Mouse (Mus musculus) stomach, embryonic 15.5 days (tissue): ENCODE measurements around the gene Mamld1. TPM values are rescaled to one million over a fixed set of nuclear protein-coding genes. Genes with fewer than 3 reads are reported as not detected.
"Not testable (repeated sequence)": the region's sequence is repeated elsewhere in the genome, so short reads cannot be mapped to it uniquely, and the experiment has no call there.

Experiments
- ATAC-seq: fragments of 200-750 bp; cut with Nextera tagmentation; 2 replicates; pipeline ENCODE4 v1.8.0; 2017; ENCODE audit warnings: low read depth, moderate number of reproducible peaks, moderate TSS enrichment; ENCODE audit not compliant: insufficient read depth, low FRiP score
- H3K27ac ChIP-seq: fragments of 300-500 bp; sonication (generic); 2 replicates; pipeline ENCODE4 v1.5.1; 2015; ENCODE audit warnings: mild to moderate bottlenecking, inconsistent platforms
- H3K27me3 ChIP-seq: fragments of 300-500 bp; sonication (generic); replicated peaks from 2 replicates; pipeline ENCODE4 v1.6.1; 2015; ENCODE audit warnings: inconsistent platforms
- H3K36me3 ChIP-seq: fragments of 300-500 bp; sonication (generic); 2 replicates; pipeline ENCODE4 v1.6.1; 2015; ENCODE audit warnings: inconsistent platforms
- H3K4me1 ChIP-seq: fragments of 300-500 bp; sonication (generic); 2 replicates; pipeline ENCODE4 v1.6.1; 2015; ENCODE audit warnings: inconsistent platforms
- H3K4me2 ChIP-seq: fragments of 300-500 bp; sonication (generic); 2 replicates; pipeline ENCODE4 v1.6.1; 2015; ENCODE audit warnings: mild to moderate bottlenecking, inconsistent platforms
- H3K4me3 ChIP-seq: fragments of 300-500 bp; sonication (generic); replicated peaks from 2 replicates; pipeline ENCODE4 v1.5.1; 2015; ENCODE audit warnings: inconsistent platforms
- H3K9ac ChIP-seq: fragments of 300-500 bp; sonication (generic); 2 replicates; pipeline ENCODE4 v1.6.1; 2015; ENCODE audit warnings: inconsistent platforms
- H3K9me3 ChIP-seq: fragments of 300-500 bp; sonication (generic); 2 replicates; pipeline ENCODE4 v1.6.1; 2016; ENCODE audit warnings: inconsistent platforms
- WGBS: fragments of 180-500 bp; shearing (Covaris S2); methylation state at CpG from one replicate; pipeline ENCODE4 v1.1.7; 2015; 5-methylcytosine and 5-hydroxymethylcytosine counted together
- polyA plus RNA-seq: library from polyadenylated mRNA; unstranded; fragments of >200 nt; fragmentation: Nextera tagmentation; extraction: Ambion mirVana; gene quantifications from 2 replicates; pipeline ENCODE4 v1.2.1, GENCODE M21; 2015

Gene Mamld1
- polyA plus RNA-seq, result 2.4 and 3.0 TPM in 2 replicates

- WGBS, result 27% methylated on average over 50 of the region's 50 CpGs
- H3K9ac ChIP-seq, result peak within 1 kb of the TSS; percentile 29; the same call in 1 of the 2 replicates
- no peaks in the 10 kb centered on the region for H3K36me3 ChIP-seq
- ATAC-seq, result peak; percentile 45; the same call in 1 of the 2 replicates
- peaks cover 11% of the 10 kb centered on the region; the same call in 1 of the 2 replicates for H3K27me3 ChIP-seq
- no peaks in the 10 kb centered on the region for H3K4me1 ChIP-seq
- H3K4me3 ChIP-seq, result peak within 1 kb of the TSS; percentile 52
- H3K27ac ChIP-seq, result no peak within 1 kb of the TSS
- H3K9me3 ChIP-seq, result no peaks in the 10 kb centered on the region
- H3K4me2 ChIP-seq, result peak within 1 kb of the TSS; percentile 69
Measured at GRCm38 (mm10) chrX:71049864-71050576, at the start of gene Mamld1. TSS of gene Mamld1 (plus strand) at chrX:71050256.

- no peak overlapping the region for H3K4me2 ChIP-seq
- no peak overlapping the region for H3K4me3 ChIP-seq
- H3K9me3 ChIP-seq, result no peaks in the 10 kb centered on the region
- no peaks in the 10 kb centered on the region for H3K27me3 ChIP-seq
- H3K4me1 ChIP-seq, result no peaks in the 10 kb centered on the region
- no peaks in the 10 kb centered on the region for H3K36me3 ChIP-seq
- H3K27ac ChIP-seq, result no peak overlapping the region
- no peak overlapping the region for H3K9ac ChIP-seq
- ATAC-seq, result no peak
Measured at GRCm38 (mm10) chrX:71024718-71025117, 25.3 kb upstream of the Mamld1 start.

DNA sequence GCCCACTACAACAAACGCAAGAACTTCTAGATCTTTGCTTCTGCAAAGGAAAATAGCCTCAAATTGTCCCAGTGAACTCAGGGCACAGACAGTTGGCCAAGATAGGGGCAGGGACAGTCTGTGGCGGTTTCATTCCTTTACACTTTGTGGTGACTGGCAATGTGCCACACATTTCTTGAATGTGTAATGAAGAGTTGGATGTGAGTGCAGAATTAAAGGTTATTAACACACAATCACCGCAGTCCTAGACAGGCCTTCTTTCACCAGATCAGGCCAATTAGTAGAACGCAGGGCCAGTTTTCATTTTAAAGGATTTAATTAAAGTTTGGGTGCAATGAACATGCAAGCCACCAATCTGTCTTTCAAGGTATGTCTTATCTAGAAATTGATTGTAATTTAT is 22.0 kb upstream of the Mamld1 start:
- Histone ChIP-seq H3K9ac (no peak overlapping the region), H3K27ac (no peak overlapping the region), H3K4me1 (no peaks in the 10 kb centered on the region), H3K9me3 (no peaks in the 10 kb centered on the region), H3K4me3 (no peak overlapping the region), H3K4me2 (no peak overlapping the region), H3K27me3 (no peaks in the 10 kb centered on the region), H3K36me3 (no peaks in the 10 kb centered on the region)
- 80% methylated on average over 4 of the region's 4 CpGs for WGBS
- no peak for ATAC-seq

- H3K4me2 ChIP-seq, ATAC-seq, H3K9ac ChIP-seq, H3K27me3 ChIP-seq, H3K4me1 ChIP-seq, H3K27ac ChIP-seq, H3K4me3 ChIP-seq, H3K9me3 ChIP-seq, H3K36me3 ChIP-seq: not testable (repeated sequence)
- 96% methylated on average over 1 of the region's 1 CpGs for WGBS
Measured at GRCm38 (mm10) chrX:71028976-71029375, 21.1 kb upstream of the Mamld1 start.

DNA sequence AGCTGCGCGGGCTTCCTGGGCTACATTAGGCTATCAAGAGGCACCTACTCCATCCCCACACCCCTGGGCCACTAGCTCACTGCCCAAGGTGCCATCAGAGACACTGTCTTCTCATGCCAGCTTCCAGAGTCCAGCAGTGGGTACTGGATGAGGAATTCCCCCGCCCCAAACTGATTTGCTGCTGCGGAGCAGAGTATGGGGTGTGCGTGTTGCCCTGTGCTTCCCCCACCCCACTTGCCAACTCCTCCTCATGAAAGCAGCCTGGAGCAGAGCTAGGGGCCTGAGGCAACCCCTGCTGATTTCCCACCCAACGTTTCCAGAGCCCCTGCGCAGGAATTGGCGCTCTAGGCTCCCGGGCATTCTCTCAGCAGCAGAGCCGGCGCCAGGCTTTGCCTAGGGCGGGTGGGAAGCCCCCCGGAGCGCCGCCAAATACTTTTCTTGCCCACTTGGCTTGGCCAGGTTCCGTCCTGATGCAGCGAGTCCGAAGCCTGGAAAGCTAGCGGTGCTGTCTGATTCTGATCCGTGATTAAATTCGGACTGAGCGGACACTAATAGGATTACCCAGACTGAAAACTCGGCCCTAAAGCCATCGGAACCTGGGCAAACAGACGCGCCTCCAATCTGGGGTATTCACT is 738 bp downstream of the Mamld1 start:
- Histone ChIP-seq H3K4me3 (peak overlapping the region; percentile 52), H3K9ac (peak overlapping the region; percentile 29; the same call in 1 of the 2 replicates), H3K4me1 (no peaks in the 10 kb centered on the region), H3K27me3 (peaks cover 11% of the 10 kb centered on the region; the same call in 1 of the 2 replicates), H3K9me3 (no peaks in the 10 kb centered on the region), H3K27ac (no peak overlapping the region), H3K36me3 (no peaks in the 10 kb centered on the region), H3K4me2 (peak overlapping the region; percentile 69)
- no peak for ATAC-seq
- WGBS, result 17% methylated on average over 26 of the region's 26 CpGs

- no peak overlapping the region for H3K27ac ChIP-seq
- H3K4me1 ChIP-seq, result no peaks in the 10 kb centered on the region
- peaks cover 11% of the 10 kb centered on the region; the same call in 1 of the 2 replicates for H3K27me3 ChIP-seq
- ATAC-seq, result peak; percentile 34; the same call in 1 of the 2 replicates
- H3K4me2 ChIP-seq, result peak overlapping the region; percentile 69
- H3K9me3 ChIP-seq, result no peaks in the 10 kb centered on the region
- no peak overlapping the region for H3K9ac ChIP-seq
- peak overlapping the region; percentile 52 for H3K4me3 ChIP-seq
- WGBS, result 23% methylated on average over 28 of the region's 30 CpGs
- no peaks in the 10 kb centered on the region for H3K36me3 ChIP-seq
Measured at GRCm38 (mm10) chrX:71051361-71052114, 1.5 kb downstream of the Mamld1 start.

- H3K9ac ChIP-seq, result no peak overlapping the region
Measured at GRCm38 (mm10) chrX:71052115-71052478, 2.0 kb downstream of the Mamld1 start.

DNA sequence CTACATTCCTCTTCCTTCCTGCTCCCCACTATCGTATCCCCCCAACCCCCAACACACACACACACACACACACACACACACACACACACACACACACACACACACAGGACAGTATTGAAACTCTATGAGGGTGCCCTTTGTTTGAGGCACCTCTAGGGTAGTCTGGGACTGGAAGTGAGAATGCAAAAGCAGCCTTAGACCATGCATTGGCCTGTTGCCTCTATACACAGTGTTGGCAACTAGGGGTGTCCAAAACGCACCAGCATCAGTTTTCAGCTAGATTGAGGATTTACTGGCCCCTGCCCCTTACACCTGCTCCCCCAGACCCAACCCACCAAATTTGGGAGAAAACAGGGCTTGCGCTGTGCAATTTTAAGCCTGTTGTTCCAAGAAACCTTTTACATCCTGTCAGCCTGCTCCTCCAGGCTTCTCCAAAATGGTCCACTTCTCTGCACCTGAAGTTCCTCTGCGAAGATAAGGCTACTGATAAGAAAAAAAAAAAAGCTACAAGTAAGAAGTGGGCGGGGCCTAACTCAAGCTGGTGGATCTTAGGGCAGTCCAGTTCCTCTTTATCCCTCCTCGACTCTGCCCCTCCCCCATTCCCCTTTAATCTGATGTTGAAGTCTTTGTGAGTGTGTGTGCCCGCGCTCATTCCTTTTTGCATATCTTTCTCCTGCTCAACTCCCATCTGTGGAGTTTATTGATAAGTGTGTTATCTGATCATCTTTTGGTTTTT is 2.6 kb downstream of the Mamld1 start:
- no peak for ATAC-seq
- peak overlapping the region; percentile 69 for H3K4me2 ChIP-seq
- WGBS, result 40% methylated on average over 7 of the region's 8 CpGs
- H3K4me3 ChIP-seq, result peak overlapping the region; percentile 52
- H3K27me3 ChIP-seq, result peaks cover 11% of the 10 kb centered on the region; the same call in 1 of the 2 replicates
- H3K36me3 ChIP-seq, result no peaks in the 10 kb centered on the region
- H3K9ac ChIP-seq, result no peak overlapping the region
- no peaks in the 10 kb centered on the region for H3K9me3 ChIP-seq
- no peak overlapping the region for H3K27ac ChIP-seq
- H3K4me1 ChIP-seq, result no peaks in the 10 kb centered on the region

More at GRCm38 (mm10) chrX:71052115-71052478, 2.0 kb downstream of the Mamld1 start:
- no peaks in the 10 kb centered on the region for H3K4me1 ChIP-seq
- H3K36me3 ChIP-seq, result no peaks in the 10 kb centered on the region
- no peaks in the 10 kb centered on the region for H3K9me3 ChIP-seq
- 17% methylated on average over 18 of the region's 19 CpGs for WGBS
- peaks cover 11% of the 10 kb centered on the region; the same call in 1 of the 2 replicates for H3K27me3 ChIP-seq
- no peak overlapping the region for H3K27ac ChIP-seq
- H3K4me2 ChIP-seq, result peak overlapping the region; percentile 69
- H3K4me3 ChIP-seq, result peak overlapping the region; percentile 52
- peak; percentile 45 for ATAC-seq

- no peaks in the 10 kb centered on the region for H3K4me1 ChIP-seq
- no peaks in the 10 kb centered on the region for H3K36me3 ChIP-seq
- no peak for ATAC-seq
- H3K9ac ChIP-seq, result no peak overlapping the region
- WGBS, result 51% methylated on average over 5 of the region's 5 CpGs
- no peaks in the 10 kb centered on the region for H3K9me3 ChIP-seq
- H3K4me2 ChIP-seq, result no peak overlapping the region
- no peak overlapping the region for H3K4me3 ChIP-seq
- H3K27me3 ChIP-seq, result peaks cover 11% of the 10 kb centered on the region; the same call in 1 of the 2 replicates
- H3K27ac ChIP-seq, result no peak overlapping the region
Measured at GRCm38 (mm10) chrX:71053246-71053645, 3.2 kb downstream of the Mamld1 start.

DNA sequence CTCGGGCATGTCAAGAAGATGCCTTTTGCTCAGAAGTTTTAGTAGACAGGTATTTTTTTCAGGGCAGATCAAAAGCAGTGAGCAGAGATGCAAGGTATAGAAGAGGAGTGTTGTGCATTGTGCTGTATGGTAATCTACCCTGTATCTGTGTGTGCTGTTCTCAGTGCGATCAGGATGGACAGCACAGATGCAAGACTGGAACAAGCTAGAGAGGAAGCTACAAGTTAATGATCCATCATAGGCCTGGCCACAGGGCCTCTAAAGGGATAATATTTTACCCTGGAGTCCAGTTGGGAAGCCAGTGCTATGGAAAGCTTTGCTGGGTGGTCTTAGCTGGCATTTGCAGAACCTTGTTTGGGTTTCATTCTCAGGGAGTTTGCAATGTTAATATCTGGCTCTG is 6.9 kb downstream of the Mamld1 start:
- Histone ChIP-seq H3K27ac (no peak overlapping the region), H3K27me3 (no peaks in the 10 kb centered on the region), H3K9me3 (no peaks in the 10 kb centered on the region), H3K4me3 (no peak overlapping the region), H3K4me2 (no peak overlapping the region), H3K36me3 (no peaks in the 10 kb centered on the region), H3K9ac (no peak overlapping the region), H3K4me1 (no peaks in the 10 kb centered on the region)
- WGBS, result 73% methylated on average over 2 of the region's 2 CpGs
- no peak for ATAC-seq

DNA sequence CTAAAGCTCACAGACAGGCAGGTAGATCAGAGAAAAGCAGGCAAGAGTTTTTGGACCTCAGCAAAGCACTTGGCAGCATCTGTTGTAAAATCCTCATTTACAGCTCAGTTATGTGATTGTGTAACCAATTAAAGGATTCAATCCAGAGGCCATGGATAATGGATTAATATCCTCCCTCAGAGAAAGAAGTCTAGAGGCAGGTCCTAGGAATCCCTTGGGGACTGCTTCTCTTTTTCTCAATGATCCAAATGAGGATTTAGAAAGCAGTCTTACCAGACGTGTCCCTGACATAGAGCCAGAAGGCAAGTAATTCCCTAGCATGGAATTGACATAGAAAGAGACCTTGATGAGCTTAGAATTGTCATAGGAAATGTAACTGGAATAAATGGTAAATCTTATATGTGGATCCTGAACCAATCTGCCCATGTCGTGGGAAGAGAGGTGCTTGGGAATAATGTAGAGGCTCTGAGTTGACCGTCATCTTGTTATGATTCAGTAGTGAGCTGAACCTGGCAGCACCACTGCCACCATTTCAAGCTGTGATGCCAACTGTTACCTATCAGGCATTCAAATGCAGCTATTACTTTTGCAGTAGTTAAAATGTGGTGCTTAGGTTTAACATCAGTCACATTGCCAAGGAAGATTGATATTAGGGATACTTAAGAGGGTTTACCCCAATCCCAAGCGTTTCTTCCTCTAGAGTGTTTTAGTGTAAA is 35.2 kb downstream of the Mamld1 start:
- H3K27ac ChIP-seq, result no peak overlapping the region
- no peak overlapping the region for H3K4me2 ChIP-seq
- no peak for ATAC-seq
- no peak overlapping the region for H3K9ac ChIP-seq
- H3K27me3 ChIP-seq, result no peaks in the 10 kb centered on the region
- H3K4me3 ChIP-seq, result no peak overlapping the region
- WGBS, result 74% methylated on average over 4 of the region's 4 CpGs
- H3K9me3 ChIP-seq, result no peaks in the 10 kb centered on the region
- H3K36me3 ChIP-seq, result no peaks in the 10 kb centered on the region
- no peaks in the 10 kb centered on the region for H3K4me1 ChIP-seq
